Mouse (Mus musculus): ENCODE results near the gene Cpped1. TPM values are rescaled to one million over a fixed set of nuclear protein-coding genes. Genes with fewer than 3 reads are reported as not detected.

Gene Cpped1
- polyA plus RNA-seq, 1 experiment: 10.9 TPM

DNA sequence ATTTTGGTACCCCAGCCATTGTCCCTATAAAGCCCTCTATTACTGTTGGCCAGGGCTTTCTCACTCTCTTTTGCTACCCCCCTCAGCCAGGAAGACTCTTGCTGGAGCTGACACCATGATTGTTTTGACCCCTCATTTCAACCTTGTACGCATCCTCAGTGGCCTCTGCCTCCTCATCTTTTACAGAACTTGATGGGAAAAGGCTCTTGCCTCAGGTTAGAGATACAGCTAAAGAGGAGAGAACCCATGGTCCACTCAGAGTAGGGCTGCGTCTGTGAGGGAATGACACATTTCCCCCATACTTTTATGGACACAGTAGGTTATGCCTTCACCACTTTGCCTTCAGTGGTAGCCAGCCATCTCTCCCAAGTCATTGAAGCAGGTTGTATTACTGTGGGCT is 155.1 kb downstream of the Cpped1 start:
- 97% methylated on average over 2 of the region's 2 CpGs for WGBS
- Histone ChIP-seq H3K36me3 (ENCODE audit: control insufficient read depth, insufficient read depth, low read length) (no peaks in the 10 kb centered on the region), H3K27ac (ENCODE audit: control insufficient read depth, insufficient read depth, low read length) (no peak overlapping the region), H3K4me1 (replicated peaks; ENCODE audit: control insufficient read depth, insufficient read depth, low read length) (0 out of 2 replicates have a peak, but pooled peaks cover 3% of the 10 kb centered on the region), H3K27me3 (ENCODE audit: control insufficient read depth, insufficient read depth, low read length) (no peaks in the 10 kb centered on the region), H3K4me3 (ENCODE audit: control insufficient read depth, insufficient read depth, low read length) (no peak overlapping the region)
- TF ChIP-seq POLR2A (IDR thresholded peaks at IDR 0.05; ENCODE audit: control insufficient read depth, extremely low read depth, insufficient read depth, low read length, poor library complexity) (no peak), CTCF (IDR thresholded peaks at IDR 0.05; ENCODE audit: borderline replicate concordance, control insufficient read depth, extremely low read depth, insufficient read depth, low read length, poor library complexity) (no peak)
- no peak for DNase-seq

Other genes with a start within 250 kb of the Cpped1 start
- 1.3 TPM in 2 replicates for gene Shisa9, start 74.7 kb upstream of the Cpped1 start, polyA plus RNA-seq (2012; rRNA removed)